Mouse (Mus musculus) gastrocnemius, postnatal 10 days (tissue): ENCODE measurements around the gene Nacc1. TPM values are rescaled to one million over a fixed set of nuclear protein-coding genes. Genes with fewer than 3 reads are reported as not detected.
A peak's percentile ranks its signal among the peaks of the same experiment; 100 is the strongest.

ENCODE experiments used
- DNase-seq: peaks from one replicate; pipeline ENCODE4 v3.0.0; 2021; ENCODE audit warnings: mixed read lengths
- long read RNA-seq, 2 experiments: library from polyadenylated mRNA; stranded (forward); transcript quantifications; one replicate each; pipeline ENCODE4 v2.0.0; 2021
- total RNA-seq, 2 experiments: library from RNA; stranded (reverse); gene quantifications; 2 replicates each; pipeline ENCODE4 v1.2.3; 2021

Gene Nacc1
- total RNA-seq, result 10 to 100 TPM; 38.2 to 39.1 TPM
- long read RNA-seq, experiment 1, full-length matches to known transcripts, result 24 of 57 reads
- long read RNA-seq, experiment 1, partial matches to known transcripts, result 2 of 57 reads
- long read RNA-seq, experiment 1, other reads (novel, unspliced or antisense), result 31 of 57 reads
- long read RNA-seq, experiment 2, full-length matches to known transcripts, result 24 of 52 reads
- long read RNA-seq, experiment 2, partial matches to known transcripts, result 0 of 52 reads
- long read RNA-seq, experiment 2, other reads (novel, unspliced or antisense), result 28 of 52 reads

- peak; percentile 89 for DNase-seq
These were observed at the start of gene Nacc1 for GRCm38 (mm10) chr8:84687705-84688100. Gene Nacc1 (minus strand): TSS chr8:84687862.

- no peak for DNase-seq
These were observed 48.9 kb upstream of the Nacc1 start for GRCm38 (mm10) chr8:84736521-84736920.

GRCm38 (mm10) chr8:84735597-84735996, 47.9 kb upstream of the Nacc1 start:
- no peak for DNase-seq

- no peak for DNase-seq
These were observed 47.0 kb upstream of the Nacc1 start for GRCm38 (mm10) chr8:84734680-84735079.

GRCm38 (mm10) chr8:84733959-84734358, 46.3 kb upstream of the Nacc1 start:
- no peak for DNase-seq

GRCm38 (mm10) chr8:84732996-84733395, 45.3 kb upstream of the Nacc1 start:
- peak; percentile 29 for DNase-seq

- peak; percentile 40 for DNase-seq
These were observed 44.9 kb upstream of the Nacc1 start for GRCm38 (mm10) chr8:84732545-84732944.

- peak; percentile 19 for DNase-seq
These were observed 43.9 kb upstream of the Nacc1 start for GRCm38 (mm10) chr8:84731371-84732177.

- peak; percentile 69 for DNase-seq
These were observed 43.1 kb upstream of the Nacc1 start for GRCm38 (mm10) chr8:84730541-84731370.

- DNase-seq, result peak; percentile 65
These were observed 42.3 kb upstream of the Nacc1 start for GRCm38 (mm10) chr8:84729921-84730362.

- DNase-seq, result no peak
These were observed 40.8 kb upstream of the Nacc1 start for GRCm38 (mm10) chr8:84728474-84728873.

- DNase-seq, result no peak
These were observed 38.2 kb upstream of the Nacc1 start for GRCm38 (mm10) chr8:84725941-84726259.

- no peak for DNase-seq
These were observed 37.7 kb upstream of the Nacc1 start for GRCm38 (mm10) chr8:84725246-84725940.

- no peak for DNase-seq
These were observed 37.0 kb upstream of the Nacc1 start for GRCm38 (mm10) chr8:84724683-84725082.

- no peak for DNase-seq
These were observed 35.9 kb upstream of the Nacc1 start for GRCm38 (mm10) chr8:84723571-84723900.

- DNase-seq, result peak; percentile 71
These were observed 35.3 kb upstream of the Nacc1 start, which contains the start of gene G430095P16Rik for GRCm38 (mm10) chr8:84722850-84723570. Gene G430095P16Rik (plus strand): TSS chr8:84723007.

- DNase-seq, result no peak
These were observed 34.8 kb upstream of the Nacc1 start for GRCm38 (mm10) chr8:84722530-84722849.

- DNase-seq, result no peak
These were observed 31.5 kb upstream of the Nacc1 start for GRCm38 (mm10) chr8:84718959-84719690.

- no peak for DNase-seq
These were observed 30.8 kb upstream of the Nacc1 start for GRCm38 (mm10) chr8:84718476-84718875.

GRCm38 (mm10) chr8:84716790-84717189, 29.1 kb upstream of the Nacc1 start:
- no peak for DNase-seq
